Mouse (Mus musculus) kidney, adult 2 months (tissue): ENCODE measurements at regions not wholly inside any gene's neighbourhood (a gene's known extent, or its start where the extent isn't known, plus 50 kb on each side); places are given as distances from the start of the nearest gene placed in this dataset.

Experiments used
- DNase-seq: peaks from one replicate; pipeline ENCODE4 v3.0.0; 2021
- H3K27ac ChIP-seq: fragments of 200-500 bp; 2 replicates; pipeline ENCODE4 v1.5.1; 2012; ENCODE audit warnings: low read depth, low read length, control low read depth, inconsistent platforms; ENCODE audit not compliant: insufficient read depth
- H3K27me3 ChIP-seq: fragments of 200-500 bp; replicated peaks from 2 replicates; pipeline ENCODE4 v1.6.1; 2012; ENCODE audit warnings: mild to moderate bottlenecking, moderate library complexity, low read length, inconsistent platforms; ENCODE audit not compliant: control insufficient read depth, insufficient read depth
- H3K36me3 ChIP-seq: fragments of 200-500 bp; 2 replicates; pipeline ENCODE4 v1.6.1; 2012; ENCODE audit warnings: mild to moderate bottlenecking, moderate library complexity, low read length, inconsistent platforms; ENCODE audit not compliant: control insufficient read depth, insufficient read depth
- H3K4me1 ChIP-seq: fragments of 200-500 bp; 2 replicates; pipeline ENCODE4 v1.6.1; 2011; ENCODE audit warnings: low read length; ENCODE audit not compliant: control insufficient read depth, insufficient read depth
- H3K4me3 ChIP-seq: fragments of 200-500 bp; 2 replicates; pipeline ENCODE4 v1.5.1; 2011; ENCODE audit warnings: mild to moderate bottlenecking, low read depth, low read length, control low read depth; ENCODE audit not compliant: insufficient read depth
- CTCF ChIP-seq: fragments of 200-500 bp; conservative IDR thresholded peaks from 2 replicates; pipeline ENCODE4 v1.5.1; 2011; ENCODE audit warnings: low read depth, mild to moderate bottlenecking, control low read depth, low read length, moderate library complexity, mixed read lengths; ENCODE audit not compliant: insufficient read depth, insufficient read length
- POLR2A ChIP-seq: fragments of 200-500 bp; IDR thresholded peaks from one replicate; pipeline ENCODE4 v1.6.1; 2011; ENCODE audit warnings: low read depth, low read length, control low read depth
- WGBS: fragments of 180-500 bp; shearing (Covaris S2); methylation state at CpG from one replicate; pipeline ENCODE4 v1.1.7; 2018; 5-methylcytosine and 5-hydroxymethylcytosine counted together

- WGBS = 82% methylated on average over 4 of the region's 4 CpGs
- no peaks in the 10 kb centered on the region for H3K36me3 ChIP-seq
- TF ChIP-seq POLR2A (no peak), CTCF (no peak)
- H3K4me1 ChIP-seq = no peaks in the 10 kb centered on the region
- no peak overlapping the region for H3K27ac ChIP-seq
- H3K4me3 ChIP-seq = no peak overlapping the region
- H3K27me3 ChIP-seq = no peaks in the 10 kb centered on the region
- no peak for DNase-seq
Observed at GRCm38 (mm10) chr12:39317229-39317628, 538.0 kb downstream of the Etv1 start.

DNA sequence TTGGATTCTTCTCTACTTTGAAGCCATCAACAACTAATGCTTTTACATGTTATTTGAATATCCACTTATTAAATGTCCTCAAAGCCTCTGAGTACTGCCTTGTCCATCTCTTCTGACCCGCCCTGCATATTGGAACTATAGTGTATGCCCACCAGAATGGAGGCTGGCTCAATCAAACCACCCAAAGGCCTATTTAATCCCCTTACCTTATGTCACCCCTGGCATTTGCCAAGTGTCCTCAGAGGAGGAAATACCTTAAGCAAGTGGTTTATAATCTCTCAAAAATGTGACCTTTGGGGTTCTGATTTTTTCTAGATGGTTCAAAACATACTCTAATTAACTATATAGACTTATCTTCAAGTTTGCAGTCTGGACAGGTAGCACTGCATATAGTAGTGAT is 542.3 kb downstream of the Etv1 start:
- Histone ChIP-seq H3K27ac (no peak overlapping the region), H3K4me1 (no peaks in the 10 kb centered on the region), H3K4me3 (no peak overlapping the region), H3K27me3 (no peaks in the 10 kb centered on the region), H3K36me3 (no peaks in the 10 kb centered on the region)
- 75% methylated on average over 1 of the region's 1 CpGs for WGBS
- no peak for DNase-seq
- no peak for TF ChIP-seq POLR2A
- no peak for TF ChIP-seq CTCF

DNA sequence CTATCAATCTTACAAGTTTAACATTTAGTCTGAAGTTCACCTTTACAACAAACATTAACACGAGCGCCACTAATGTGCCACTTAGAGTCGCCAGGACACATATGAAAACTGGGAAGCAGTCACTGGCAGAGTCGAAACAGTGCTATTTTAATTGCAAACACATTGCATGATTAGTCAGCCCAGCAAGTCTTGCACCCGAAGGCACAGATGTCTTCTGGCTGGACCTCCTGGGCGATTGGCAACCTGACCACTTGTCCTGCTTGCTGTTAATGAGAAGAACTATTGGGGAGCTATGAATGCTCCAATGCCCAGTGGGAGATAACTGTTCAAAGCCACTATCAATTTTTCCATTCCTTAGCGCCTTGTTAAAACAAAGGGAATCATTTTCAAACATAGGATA is 547.0 kb downstream of the Etv1 start:
- peak overlapping the region; percentile 35; the same call in 1 of the 2 replicates for H3K27ac ChIP-seq
- no peaks in the 10 kb centered on the region for H3K27me3 ChIP-seq
- DNase-seq = peak; percentile 61
- H3K4me1 ChIP-seq = no peaks in the 10 kb centered on the region
- WGBS = 51% methylated on average over 7 of the region's 7 CpGs
- TF ChIP-seq CTCF (no peak), POLR2A (no peak)
- no peaks in the 10 kb centered on the region for H3K36me3 ChIP-seq
- no peak overlapping the region for H3K4me3 ChIP-seq

- H3K27me3 ChIP-seq = no peaks in the 10 kb centered on the region
- H3K4me1 ChIP-seq = no peaks in the 10 kb centered on the region
- WGBS = 38% methylated on average over 4 of the region's 4 CpGs
- peak overlapping the region; percentile 26; the same call in 1 of the 2 replicates for H3K4me3 ChIP-seq
- H3K36me3 ChIP-seq = no peaks in the 10 kb centered on the region
- TF ChIP-seq CTCF (no peak), POLR2A (no peak)
- H3K27ac ChIP-seq = peak overlapping the region; percentile 32; the same call in 1 of the 2 replicates
- peak; percentile 74 for DNase-seq
Observed at GRCm38 (mm10) chr12:39326668-39327299, 547.6 kb downstream of the Etv1 start.

DNA sequence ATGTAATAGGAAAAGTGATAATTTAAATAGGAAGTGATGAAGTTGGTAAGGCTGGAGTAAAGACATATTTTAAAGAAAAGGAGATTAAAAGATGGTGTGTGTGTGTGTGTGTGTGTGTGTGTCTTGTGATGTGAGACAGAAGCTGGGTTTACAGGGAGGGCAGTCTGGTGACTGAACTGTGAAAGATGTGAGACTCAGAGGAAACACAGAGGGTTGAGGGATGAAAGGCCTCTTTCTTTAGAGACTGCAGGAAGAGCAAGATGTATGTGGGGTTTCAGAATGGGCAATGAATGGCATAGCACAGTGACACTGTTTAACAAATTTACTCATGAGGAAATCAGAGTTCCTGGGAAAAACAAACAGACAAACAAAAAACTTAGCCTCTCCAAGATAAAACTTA is 549.2 kb downstream of the Etv1 start:
- Histone ChIP-seq H3K27me3 (no peaks in the 10 kb centered on the region), H3K4me3 (no peak overlapping the region), H3K36me3 (no peaks in the 10 kb centered on the region), H3K27ac (no peak overlapping the region), H3K4me1 (no peaks in the 10 kb centered on the region)
- no peak for DNase-seq
- TF ChIP-seq CTCF = no peak
- TF ChIP-seq POLR2A = no peak

DNA sequence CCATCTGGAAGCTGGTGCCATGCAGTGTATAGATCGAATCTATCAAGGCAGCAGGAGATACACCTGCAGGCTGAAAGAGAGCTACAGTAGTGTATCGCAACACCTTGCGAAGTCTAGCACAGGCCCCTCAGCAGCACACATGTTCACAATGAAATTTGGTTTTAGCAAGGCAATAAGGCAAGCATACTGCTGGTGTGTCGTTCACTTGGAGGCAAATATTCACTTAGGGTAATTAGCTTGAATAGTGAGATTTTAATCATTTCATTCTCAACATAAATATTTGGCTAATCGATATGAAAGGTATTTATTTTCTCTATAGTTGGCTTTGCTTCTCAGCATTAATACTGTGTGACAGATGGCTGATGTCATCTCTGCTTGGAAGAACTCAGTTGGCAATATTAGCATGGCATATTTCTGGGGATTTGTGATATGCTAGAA is 559.9 kb downstream of the Etv1 start:
- no peaks in the 10 kb centered on the region for H3K27me3 ChIP-seq
- TF ChIP-seq CTCF = no peak
- no peak for TF ChIP-seq POLR2A
- no peak for DNase-seq
- no peak overlapping the region for H3K4me3 ChIP-seq
- 89% methylated on average over 5 of the region's 5 CpGs for WGBS
- no peaks in the 10 kb centered on the region for H3K4me1 ChIP-seq
- no peak overlapping the region for H3K27ac ChIP-seq
- no peaks in the 10 kb centered on the region for H3K36me3 ChIP-seq

- no peaks in the 10 kb centered on the region for H3K36me3 ChIP-seq
- H3K4me3 ChIP-seq = no peak overlapping the region
- no peak overlapping the region for H3K27ac ChIP-seq
- no peaks in the 10 kb centered on the region for H3K27me3 ChIP-seq
- no peaks in the 10 kb centered on the region for H3K4me1 ChIP-seq
- TF ChIP-seq CTCF (no peak), POLR2A (no peak)
- WGBS = 94% methylated on average over 5 of the region's 5 CpGs
- no peak for DNase-seq
Observed at GRCm38 (mm10) chr12:39341751-39342271, 562.6 kb downstream of the Etv1 start.

DNA sequence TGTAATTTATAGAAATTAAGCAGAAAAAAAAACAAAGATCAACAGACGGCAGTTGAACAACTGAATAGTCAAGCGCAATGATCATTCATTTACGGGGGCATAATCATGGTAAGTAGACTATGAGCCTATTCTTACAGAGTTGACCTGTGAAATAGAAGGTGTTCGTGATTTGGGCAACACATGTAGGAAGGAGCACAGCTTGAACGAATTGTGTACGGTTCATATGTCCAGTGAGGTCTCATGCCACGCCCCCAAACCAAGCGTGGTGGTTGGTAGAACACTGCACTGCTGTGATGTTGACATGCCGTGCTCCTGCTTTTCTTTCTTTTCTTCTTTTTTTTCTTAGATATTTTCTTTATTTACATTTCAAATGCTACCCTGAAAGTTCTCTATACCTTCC is 563.1 kb downstream of the Etv1 start:
- Histone ChIP-seq H3K4me1 (no peaks in the 10 kb centered on the region), H3K4me3 (no peak overlapping the region), H3K36me3 (no peaks in the 10 kb centered on the region), H3K27me3 (no peaks in the 10 kb centered on the region), H3K27ac (no peak overlapping the region)
- DNase-seq = no peak
- WGBS = 86% methylated on average over 9 of the region's 9 CpGs
- TF ChIP-seq CTCF (no peak), POLR2A (no peak)
